Mouse (Mus musculus): ENCODE measurements around the gene Mesp2.

- TF ChIP-seq POLR2A (IDR thresholded peaks at IDR 0.05; ENCODE audit: low read depth, low read length) (no peak), CTCF (conservative IDR thresholded peaks at IDR 0.05; ENCODE audit: insufficient read depth, insufficient read length, low read depth, low read length) (no peak)
These were observed 50.3 kb downstream of the Mesp2 start, which contains the start of gene Anpep for GRCm38 (mm10) chr7:79860811-79861210.
